ENCODE assay signal across 8 mouse cellular contexts in the genomic region with DNA sequence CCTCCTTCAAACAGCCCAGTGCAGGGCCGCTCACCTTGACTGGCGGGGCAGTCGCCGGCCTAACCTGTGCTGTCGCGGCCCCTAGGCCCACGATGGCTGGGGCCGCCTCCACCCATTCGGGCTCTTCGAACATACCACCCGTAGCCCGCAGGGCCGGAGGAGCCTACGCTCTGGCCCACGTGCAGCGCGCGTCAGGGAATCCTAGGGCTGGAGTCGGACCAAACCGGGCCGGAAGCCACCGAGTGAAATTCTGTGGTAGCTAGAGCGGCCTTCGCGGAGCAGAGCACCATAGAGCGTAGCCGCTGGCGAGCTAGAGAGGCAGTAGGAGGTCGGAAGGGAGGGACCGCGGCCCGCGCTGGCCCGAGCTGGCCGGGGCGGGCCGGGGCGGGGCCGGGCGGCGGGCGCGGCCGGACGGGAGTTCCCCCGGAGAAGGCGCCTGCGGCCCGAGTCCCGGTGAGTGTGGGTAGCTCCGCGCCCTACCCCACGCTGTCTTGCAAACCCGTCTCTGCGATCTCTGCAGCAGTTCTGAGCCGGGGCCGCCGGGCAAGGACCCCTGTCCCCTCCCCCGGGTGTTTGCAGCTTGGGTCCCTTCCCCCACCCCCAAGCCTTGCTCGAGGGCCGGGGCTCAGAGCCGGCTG. TPM values are rescaled to one million over a fixed set of nuclear protein-coding genes. Genes with fewer than 3 reads are reported as not detected.
DNase-seq lines count a peak whose midpoint lies in the region; ATAC-seq lines count a peak whose summit lies in the region.

A gene (plus strand): TSS at position 329 of the 638 bp plus-strand sequence.

- no peaks in the 10 kb centered on the region for H3K27me3 ChIP-seq in hindbrain, embryonic 12.5 days

- ATAC-seq in hindbrain, embryonic 12.5 days (ENCODE audit: low FRiP score), result peak; percentile 98

- H3K4me1 ChIP-seq in hindbrain, embryonic 12.5 days, result peaks cover 14% of the 10 kb centered on the region

- H3K4me2 ChIP-seq in hindbrain, embryonic 12.5 days (replicated peaks), result peak within 1 kb of the TSS; percentile 89

- WGBS in hindbrain, embryonic 12.5 days, result 0% methylated on average over 56 of the region's 62 CpGs

- H3K27ac ChIP-seq in hindbrain, embryonic 12.5 days, result peak within 1 kb of the TSS; percentile 83

- H3K9me3 ChIP-seq in hindbrain, embryonic 12.5 days (replicated peaks), result no peaks in the 10 kb centered on the region

- peak; percentile 95 for DNase-seq in Muller cell, postnatal 12 days (ENCODE audit: inconsistent ontology term)
- DNase-seq in cerebellum, adult 9-11 months, result peak; percentile 94
- DNase-seq in frontal cortex, postnatal 10 days (ENCODE audit: low spot score in 2 of 2), result peak; percentile 81 to 88
- DNase-seq in layer of hippocampus, postnatal 25 days (ENCODE audit: extremely low spot score in 1 of 2, low spot score in 1 of 2), result peak; percentile 82 to 86
- DNase-seq in lung, postnatal 25 days (ENCODE audit: low spot score), result peak; percentile 96
- peak; percentile 91 for DNase-seq in retina, embryonic 14.5 days (ENCODE audit: low spot score)
- DNase-seq in thymus, postnatal 4 days, result peak; percentile 85

- H3K36me3 ChIP-seq in hindbrain, embryonic 12.5 days, result peaks cover 44% of the 10 kb centered on the region

- H3K4me3 ChIP-seq in hindbrain, embryonic 12.5 days, result peak within 1 kb of the TSS; percentile 79

- peak within 1 kb of the TSS; percentile 77 for H3K9ac ChIP-seq in hindbrain, embryonic 12.5 days

RNA-seq across cellular contexts. Expression of the gene that starts here (rescaled TPM):
- 216 and 226 TPM in 2 replicates for polyA plus RNA-seq in hindbrain, embryonic 12.5 days (2016; fragmentation: Nextera tagmentation; extraction: Ambion mirVana)
- 10 to 100 TPM; 79.7 to 88.1 TPM for total RNA-seq in layer of hippocampus, postnatal 25 days (2021)

Comparison
In these comparisons a context has a peak if more than half of its experiments do, and no peak if none do; other contexts are left out.
1. Peak in every context shown above with its lines: DNase-seq, ATAC-seq, H3K4me3 ChIP-seq and H3K27ac ChIP-seq.